Mouse (Mus musculus) embryonic stem cell, embryonic (primary cell): ENCODE measurements around the gene Mto1.

Source experiments
- CTCF ChIA-PET, 4 experiments: fragments of 300-600 bp in 2 of 4; fragments of 350-600 bp in 2 of 4; sonication (Branson Sonifier 250); formaldehyde crosslinking; loops; one replicate each; lab custom pipeline; 2022; ENCODE audit warnings: inconsistent platforms in 2 of 4; lab: Charles Lee
- POLR2A ChIA-PET, 4 experiments: fragments of 300-600 bp in 2 of 4; fragments of 350-600 bp in 2 of 4; sonication (Branson Sonifier 250); formaldehyde crosslinking; loops; one replicate each; lab custom pipeline; 2022; ENCODE audit warnings: antibody characterized with exemption in 4 of 4, inconsistent platforms in 1 of 4; lab: Charles Lee

The Mto1 gene

DNA sequence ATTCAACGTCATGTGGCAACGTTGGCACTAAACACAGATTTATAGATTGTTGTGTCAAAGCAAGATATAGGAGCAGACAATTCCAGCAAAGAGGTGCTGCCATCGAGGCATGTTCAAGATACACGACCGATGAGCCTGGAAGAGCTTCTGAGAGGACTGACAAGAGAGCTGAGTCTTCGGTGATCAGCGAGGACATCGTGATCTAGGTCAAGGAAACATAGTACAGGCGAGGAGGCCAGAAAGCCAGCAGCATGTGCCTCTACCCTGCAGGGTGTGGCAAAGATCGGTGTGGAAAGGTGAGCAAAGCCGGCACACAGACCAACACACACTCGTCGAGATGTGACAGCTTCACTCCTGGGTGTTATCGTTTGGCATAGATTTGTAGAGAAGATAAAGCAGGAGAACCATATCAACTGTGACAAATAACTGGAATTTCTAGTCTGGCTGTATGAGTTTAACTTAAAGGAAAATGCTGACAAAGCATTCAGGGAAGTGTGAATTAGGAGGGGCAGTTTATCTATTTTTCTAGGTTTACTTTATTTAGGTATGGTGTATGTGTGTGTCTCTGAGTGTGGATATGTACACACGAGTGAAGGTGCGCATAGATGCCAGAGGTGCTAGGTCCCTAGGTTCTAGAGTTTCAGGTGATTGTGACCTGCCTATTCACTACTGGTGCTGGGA, 60.2 kb downstream of the Mto1 start:
- CTCF ChIA-PET = interaction anchor here in 3 of 4 experiments (0.5 to 1.1 kb wide), 3 partner anchors 19 to 40 kb away, joined by 3 to 4 read pairs (median 3); no protein-coding TSS in a partner anchor
- POLR2A ChIA-PET = interaction anchor here in 3 of 4 experiments (0.6 to 37.5 kb wide), 17 partner anchors 10 to 656 kb away, joined by 3 to 1125 read pairs (median 4); partner anchors contain the start of gene Eef1a1 (in 1 of the 3)

DNA sequence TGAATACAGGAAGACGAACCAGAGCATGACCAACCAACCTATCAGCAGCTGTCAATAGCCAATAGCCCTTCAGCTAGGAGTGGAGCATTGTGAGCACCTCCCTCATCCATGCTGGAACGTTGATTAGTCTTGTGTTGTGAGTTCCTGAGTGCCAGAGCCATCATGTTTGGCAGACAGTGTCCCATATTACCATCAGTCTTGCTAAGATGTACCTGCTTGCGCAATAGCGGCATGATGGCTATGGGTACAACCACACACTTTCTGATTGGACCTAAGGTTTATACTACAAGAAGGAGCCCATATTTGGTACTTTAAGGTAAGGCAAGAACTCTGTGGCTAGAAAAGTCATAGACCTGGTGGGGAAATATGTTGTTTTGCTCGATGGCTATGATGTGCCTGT, 63.7 kb downstream of the Mto1 start:
- POLR2A ChIA-PET = interaction anchor here (0.8 to 37.5 kb wide), 11 partner anchors 7 to 36 kb away, joined by 3 to 1125 read pairs (median 11); no protein-coding TSS in a partner anchor
- CTCF ChIA-PET = no interaction called here

DNA sequence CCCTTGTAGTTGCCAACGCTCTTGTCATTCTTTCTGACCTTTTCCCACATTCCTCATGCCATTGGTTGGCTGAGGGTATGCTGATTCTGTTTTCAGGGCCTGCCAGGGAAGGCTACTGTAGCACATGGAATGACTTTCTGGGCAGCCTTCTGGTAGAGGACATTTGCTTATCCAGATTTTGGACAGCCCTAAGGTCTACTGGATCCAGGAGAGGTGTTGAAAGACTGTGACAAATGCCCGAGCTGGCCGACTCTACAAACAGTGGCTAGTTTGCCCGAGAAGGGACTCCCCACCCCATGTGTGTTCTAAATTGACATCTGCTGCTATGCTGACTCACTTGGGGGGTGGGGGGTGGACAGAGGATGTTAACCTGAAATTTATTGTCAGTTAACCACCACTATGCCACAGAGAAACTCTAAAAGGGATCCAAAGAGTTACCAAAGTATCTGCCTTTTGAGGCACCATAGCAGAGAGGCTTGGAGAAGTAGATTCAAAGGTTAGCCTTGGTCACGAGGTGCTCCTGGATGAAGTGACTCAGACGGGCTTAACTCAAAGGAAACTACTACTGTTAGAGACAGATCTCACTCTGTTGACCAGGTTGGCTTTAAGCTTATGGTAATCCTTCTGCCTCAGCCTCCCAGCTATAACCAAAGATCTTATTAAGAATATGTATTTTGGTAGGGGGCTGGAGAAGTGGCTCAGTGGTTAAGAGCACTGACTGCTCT, 65.9 kb downstream of the Mto1 start:
- POLR2A ChIA-PET = interaction anchor here in 3 of 4 experiments (0.7 to 37.5 kb wide), 11 partner anchors 9 to 64 kb away, joined by 3 to 1125 read pairs (median 13); no protein-coding TSS in a partner anchor
- CTCF ChIA-PET = interaction anchor here in 1 of 4 experiments (0.5 to 1.3 kb wide), 2 partner anchors 14 to 43 kb away, joined by 3 read pairs; no protein-coding TSS in a partner anchor

DNA sequence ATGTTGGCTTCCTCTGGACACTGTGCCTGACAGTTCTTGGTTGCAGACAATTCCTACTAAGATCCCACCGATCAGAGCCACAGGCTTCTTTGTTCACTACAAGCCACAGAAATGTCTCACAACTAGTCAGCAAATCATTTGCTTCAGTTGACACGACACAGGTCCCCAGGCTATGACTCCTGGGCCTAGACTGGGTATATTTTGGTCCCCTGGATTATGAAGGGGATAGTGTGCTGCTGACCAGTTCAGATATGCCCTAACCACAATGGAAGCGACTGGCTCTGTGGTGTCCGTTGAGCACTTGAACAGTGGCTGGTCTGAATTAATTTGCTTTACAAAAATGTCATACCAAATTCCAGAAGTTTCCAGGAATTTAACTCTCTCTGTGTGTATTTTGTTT, 66.7 kb downstream of the Mto1 start:
- CTCF ChIA-PET = no interaction called here
- POLR2A ChIA-PET = interaction anchor here in 3 of 4 experiments (1.6 to 37.5 kb wide), 8 partner anchors 10 to 37 kb away, joined by 3 to 1125 read pairs (median 32); no protein-coding TSS in a partner anchor

DNA sequence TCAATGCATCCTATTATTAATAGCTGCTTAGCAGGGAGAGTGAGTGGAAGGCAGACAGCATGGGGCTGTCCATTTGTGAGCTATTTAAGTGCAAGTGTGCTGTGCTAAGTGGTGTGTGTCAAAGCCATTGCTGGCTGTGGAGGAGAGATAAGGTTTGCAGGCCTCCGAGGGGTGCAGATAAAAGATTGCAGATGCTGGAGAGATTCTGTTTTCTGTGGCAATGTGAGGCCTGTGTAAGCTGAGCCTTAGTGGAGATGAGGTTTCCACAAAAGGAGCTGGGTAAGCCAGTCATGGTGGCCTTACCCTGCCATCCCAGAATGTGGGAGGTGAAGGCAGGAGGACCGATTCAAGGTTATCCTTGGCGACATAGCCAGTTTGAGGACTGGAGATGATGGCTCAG, 68.1 kb downstream of the Mto1 start:
- CTCF ChIA-PET = interaction anchor here in 2 of 4 experiments (0.8 to 2.6 kb wide), 4 partner anchors 10 to 32 kb away, joined by 3 to 11 read pairs (median 4); no protein-coding TSS in a partner anchor

DNA sequence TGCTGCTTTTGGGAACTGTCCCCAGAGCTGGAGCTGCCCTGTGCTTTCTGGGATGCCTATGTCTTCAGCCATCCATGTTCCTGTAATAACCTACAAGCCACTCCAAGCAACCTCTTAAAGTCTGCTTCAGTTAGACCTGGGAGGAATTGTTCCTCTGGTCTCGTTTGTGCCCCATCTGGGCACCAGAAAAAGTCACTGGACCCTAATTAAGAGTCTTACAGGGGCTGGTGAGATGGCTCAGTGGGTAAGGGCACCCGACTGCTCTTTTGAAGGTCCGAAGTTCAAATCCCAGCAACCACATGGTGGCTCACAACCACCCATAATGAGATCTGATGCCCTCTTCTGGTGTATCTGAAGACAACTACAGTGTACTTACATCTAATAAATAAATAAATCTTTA, 69.2 kb downstream of the Mto1 start:
- CTCF ChIA-PET = interaction anchor here in 3 of 4 experiments (0.7 to 2.6 kb wide), 6 partner anchors 10 to 88 kb away, joined by 3 to 11 read pairs (median 4); no protein-coding TSS in a partner anchor
- POLR2A ChIA-PET = interaction anchor here (0.7 to 40.2 kb wide), 13 partner anchors 3 to 69 kb away, joined by 3 to 1125 read pairs (median 20); partner anchors contain the start of genes Eef1a1 (in 1 of the 4) and Mto1 (in 1 of the 4)

More for the DNA sequence above, 68.1 kb downstream of the Mto1 start:
- POLR2A ChIA-PET = interaction anchor here (0.5 to 40.2 kb wide), 13 partner anchors 4 to 78 kb away, joined by 3 to 1125 read pairs (median 17); partner anchors contain the start of gene Eef1a1 (in 2 of the 4)

DNA sequence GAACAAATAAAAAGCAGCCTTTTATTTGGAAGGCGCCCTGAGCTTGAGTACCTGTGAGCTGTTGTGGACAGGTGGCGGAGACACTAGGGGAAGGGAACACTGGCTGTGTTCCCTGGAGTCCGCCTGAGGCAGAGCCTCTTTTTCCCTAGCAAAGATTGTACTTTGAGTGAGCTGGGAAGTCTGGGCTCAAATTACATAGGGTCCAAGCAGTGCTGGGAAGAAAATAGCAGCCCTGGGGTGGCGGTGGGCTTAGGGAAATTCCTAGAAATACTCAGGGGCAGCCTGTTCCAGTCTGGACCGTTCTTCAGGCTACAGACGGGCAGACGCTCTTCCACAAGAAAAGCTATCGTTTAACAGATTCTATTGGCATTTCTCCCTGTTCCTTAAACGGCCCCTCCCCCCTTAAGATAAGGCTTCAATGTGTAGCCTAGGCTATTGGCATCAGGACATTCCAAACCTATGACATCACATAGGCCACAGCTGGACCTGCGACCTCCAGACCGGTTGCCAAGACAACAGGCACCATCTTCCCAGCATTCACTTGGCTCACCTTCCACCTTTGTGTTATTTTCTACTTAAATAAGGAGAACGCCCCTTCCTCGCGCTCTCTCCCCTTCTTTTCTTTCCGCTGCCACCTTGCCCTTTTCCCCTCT, 72.2 kb downstream of the Mto1 start:
- ChIA-PET CTCF (interaction anchor here (0.6 to 2.5 kb wide), 7 partner anchors 26 to 180 kb away, joined by 3 to 10 read pairs (median 3); no protein-coding TSS in a partner anchor), POLR2A (interaction anchor here (0.6 to 40.2 kb wide), 66 partner anchors 0 to 399 kb away, joined by 3 to 1125 read pairs (median 5); partner anchors contain the start of genes Cgas (in 2 of the 4), Ddx43 (in 2 of the 4), Dppa5a (in 2 of the 4) and Eef1a1 (in 2 of the 4))

DNA sequence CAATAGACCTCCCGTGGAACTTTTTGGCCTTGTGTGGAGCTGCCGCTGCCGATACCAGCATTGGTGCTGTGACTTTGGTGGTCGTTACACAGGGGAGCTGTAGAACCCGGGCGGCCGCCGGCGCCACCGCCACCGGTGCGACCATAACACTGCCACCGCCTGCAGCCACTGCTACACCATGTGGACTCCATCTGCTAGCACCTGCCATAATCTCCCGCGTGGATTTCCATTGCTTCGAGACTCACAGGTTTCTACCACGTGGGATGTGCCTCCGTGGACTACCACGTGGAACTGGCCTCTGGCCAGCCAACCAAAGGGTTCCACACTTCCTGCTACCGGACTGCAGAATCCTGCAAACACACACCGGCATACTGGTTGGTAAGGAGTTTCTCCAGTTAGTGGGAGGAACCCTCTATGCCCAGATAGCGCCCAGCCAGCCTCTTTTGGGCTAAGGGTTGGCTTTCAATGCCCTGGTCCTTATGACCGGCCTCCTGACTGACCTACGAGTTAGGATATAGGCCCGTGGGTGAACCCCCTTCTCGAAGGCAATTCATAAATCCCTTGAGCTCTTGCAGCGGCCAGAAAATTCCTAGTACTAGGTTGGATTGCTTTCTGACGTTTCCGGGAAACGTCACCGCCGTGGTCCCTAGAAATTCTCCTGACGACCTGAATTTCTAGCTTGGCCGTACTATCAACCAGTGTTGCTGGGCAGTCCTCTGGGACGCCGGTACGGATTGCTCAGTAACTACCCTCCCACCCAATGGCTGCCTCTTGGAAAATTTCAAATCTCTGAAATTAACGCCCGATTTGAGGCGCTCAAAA, 73.0 kb downstream of the Mto1 start:
- ChIA-PET CTCF (interaction anchor here (0.6 to 2.5 kb wide), 11 partner anchors 11 to 181 kb away, joined by 3 to 10 read pairs (median 3); no protein-coding TSS in a partner anchor), POLR2A (interaction anchor here (0.6 to 40.2 kb wide), 62 partner anchors 0 to 345 kb away, joined by 3 to 1125 read pairs (median 6); partner anchors contain the start of genes Dppa5a (in 3 of the 4), Eef1a1 (in 2 of the 4), Gm17324 (in 2 of the 4) and Mto1 (in 2 of the 4))

DNA sequence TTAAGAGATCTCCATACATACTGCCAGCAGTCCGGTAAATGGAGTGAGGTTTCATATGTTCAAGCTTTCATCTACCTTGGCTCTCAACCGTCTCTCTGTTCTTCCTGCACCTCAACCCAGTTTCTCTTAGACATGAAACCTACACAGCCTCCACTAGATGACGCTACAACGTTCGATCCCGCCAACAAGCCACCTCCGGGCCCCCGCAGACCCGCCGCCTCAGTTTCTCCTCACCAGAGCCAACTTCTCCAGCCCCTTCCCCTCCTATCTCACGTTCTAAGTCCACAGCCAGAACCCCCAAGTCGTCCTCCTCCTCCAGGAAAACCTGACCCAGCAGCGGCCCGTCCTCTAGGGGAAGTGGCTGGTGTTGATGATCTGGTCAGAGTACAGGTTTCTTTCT, 73.7 kb downstream of the Mto1 start:
- CTCF ChIA-PET = interaction anchor here in 3 of 4 experiments (0.6 to 2.5 kb wide), 9 partner anchors 11 to 40 kb away, joined by 3 to 10 read pairs (median 3); no protein-coding TSS in a partner anchor
- POLR2A ChIA-PET = interaction anchor here (0.6 to 40.2 kb wide), 35 partner anchors 1 to 346 kb away, joined by 3 to 1125 read pairs (median 9); partner anchors contain the start of genes Dppa5a (in 2 of the 4), Eef1a1 (in 2 of the 4) and Slc17a5 (in 1 of the 4)
